Mouse (Mus musculus) kidney, adult 18-20 months (tissue): ENCODE data around the gene Eya2.
"Not testable (repeated sequence)": the region's sequence is repeated elsewhere in the genome, so short reads cannot be mapped to it uniquely, and the experiment has no call there.

ENCODE experiments used
- DNase-seq: peaks from one replicate; pipeline ENCODE4 v3.0.0; 2021

Gene Eya2

DNA sequence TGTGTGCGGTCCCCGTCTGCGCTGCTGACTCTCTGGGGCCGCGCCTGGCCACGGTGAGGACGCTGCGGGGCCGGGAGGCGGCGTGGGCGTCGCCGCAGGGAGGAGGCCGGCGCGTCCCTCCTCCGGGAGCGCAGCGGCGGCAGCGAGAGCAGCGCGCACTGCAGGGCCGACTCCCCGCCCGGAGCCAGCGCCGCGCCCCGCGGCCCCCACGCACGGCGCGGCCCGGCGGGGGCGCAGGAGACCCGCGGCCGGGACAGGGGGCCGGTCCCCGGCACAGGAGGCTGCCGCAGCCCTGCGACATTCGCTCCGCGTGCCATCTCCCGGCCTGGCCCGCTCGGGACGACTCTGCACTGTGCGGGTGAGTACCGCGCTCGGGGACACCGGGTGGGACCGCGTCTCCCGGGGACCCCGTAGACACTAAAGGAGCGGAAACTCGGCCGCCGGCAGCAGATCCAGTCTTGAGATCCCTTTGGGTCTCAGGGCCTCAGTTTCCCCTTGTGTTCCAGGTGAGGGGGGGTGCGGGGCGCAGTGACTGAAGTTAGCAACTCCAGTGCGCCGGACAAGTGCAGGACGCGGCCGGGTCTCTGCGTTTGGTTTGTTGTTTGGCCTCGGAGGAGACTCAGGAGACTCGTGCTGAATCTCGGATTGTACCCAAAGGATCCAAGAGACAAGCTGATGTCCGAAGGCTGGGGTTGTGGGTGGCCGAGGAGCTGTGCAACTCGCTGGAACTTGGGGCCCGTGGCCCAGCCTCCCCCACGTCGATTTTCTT, at the start of gene Eya2:
TSS of gene Eya2 (plus strand) at position 126 of the 769 bp plus-strand sequence.
- DNase-seq, result no peak

DNA sequence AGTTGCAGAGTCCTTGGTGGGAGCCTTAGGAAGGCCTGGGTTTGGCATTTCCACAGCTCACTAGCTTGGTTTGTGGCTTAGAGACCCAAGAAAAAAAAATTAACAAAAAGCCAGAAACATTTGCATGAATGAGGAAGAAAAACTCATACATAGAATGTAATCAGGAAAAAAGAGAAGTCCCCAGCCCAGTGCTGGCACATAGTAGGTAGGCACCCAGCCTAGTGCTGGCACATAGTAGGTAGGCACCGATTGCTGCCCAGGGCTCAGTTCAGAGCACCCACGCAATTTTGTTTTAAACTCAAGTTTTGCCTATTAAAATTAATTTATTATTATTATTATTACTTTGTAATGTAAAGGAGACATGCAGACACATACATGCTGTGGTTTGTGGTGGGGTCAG, 49.1 kb upstream of the Eya2 start:
- no peak for DNase-seq

DNA sequence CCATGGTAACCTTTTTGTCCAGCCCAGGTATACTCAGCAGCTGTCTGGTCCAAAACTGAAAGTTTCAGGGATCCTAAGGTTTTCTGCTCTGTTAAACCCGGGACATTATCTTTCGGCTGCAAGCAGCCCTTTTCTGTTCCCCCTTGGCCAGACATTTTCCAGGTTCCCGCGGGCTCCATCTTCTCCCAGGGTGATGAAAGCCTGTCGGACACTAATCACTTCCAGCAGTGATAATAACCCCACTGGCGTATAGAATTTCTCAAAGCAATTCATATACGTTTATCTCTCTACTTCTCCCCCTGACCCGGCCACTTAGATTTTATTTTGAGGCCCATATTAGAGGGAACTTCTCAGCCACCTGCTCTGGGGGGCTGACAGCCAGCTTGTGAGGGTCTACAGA, 48.5 kb upstream of the Eya2 start:
- no peak for DNase-seq

DNA sequence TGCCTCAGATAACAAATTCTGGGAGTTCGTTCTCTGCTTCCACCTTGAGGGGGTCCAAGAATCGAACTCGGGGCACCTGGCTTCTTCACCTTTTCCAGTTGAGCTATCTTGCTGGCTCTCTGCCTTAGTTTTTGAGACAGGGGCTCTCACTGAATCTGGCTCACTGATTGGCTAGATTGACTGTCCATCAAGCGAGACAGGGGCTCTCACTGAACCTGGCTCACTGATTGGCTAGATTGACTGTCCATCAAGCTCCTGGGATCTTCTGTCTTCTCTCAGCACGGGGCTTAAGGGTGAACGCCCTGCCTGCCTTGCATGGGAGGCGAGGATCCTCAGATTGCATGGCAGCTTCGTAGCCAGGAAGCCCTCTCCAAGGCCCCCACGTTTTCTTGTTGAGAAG, 47.4 kb upstream of the Eya2 start:
- peak; percentile 11 for DNase-seq

DNA sequence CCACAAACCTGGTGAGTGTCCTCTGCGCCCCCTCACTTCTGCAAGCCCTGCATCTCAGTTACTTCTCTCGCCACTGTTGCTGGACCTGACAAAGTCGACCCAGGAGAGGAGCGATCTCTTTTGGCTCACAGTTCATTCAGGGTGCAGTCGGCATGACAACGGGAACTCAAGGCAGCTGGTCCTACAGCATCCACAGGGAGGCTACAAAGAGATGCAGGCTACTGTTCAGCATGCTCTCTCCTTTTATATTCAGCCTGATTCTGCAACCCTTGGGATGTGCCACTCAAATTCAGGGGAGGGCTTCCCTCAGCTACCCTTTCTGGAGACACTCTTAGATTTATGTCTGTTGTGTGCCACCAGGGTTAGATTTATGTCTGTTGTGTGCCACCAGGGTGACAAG, 46.2 kb upstream of the Eya2 start:
- no peak for DNase-seq

DNA sequence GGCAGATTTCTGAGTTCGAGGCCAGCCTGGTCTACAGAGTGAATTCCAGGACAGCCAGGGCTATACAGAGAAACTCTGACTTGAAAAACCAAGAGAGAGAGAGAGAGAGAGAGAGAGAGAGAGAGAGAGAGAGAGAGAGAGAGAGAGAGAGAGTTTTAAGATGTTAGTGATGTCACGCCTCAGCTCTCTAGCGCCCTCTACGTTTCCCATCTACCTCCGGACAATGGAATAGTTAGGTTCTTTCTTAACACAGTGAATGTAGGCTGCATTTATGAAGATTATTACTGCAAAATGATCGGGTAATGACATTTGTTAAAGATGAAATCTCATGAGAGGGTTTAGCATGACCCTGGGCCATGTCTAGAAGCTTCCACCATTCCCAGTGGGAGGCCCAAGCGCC, 44.4 kb upstream of the Eya2 start:
- not testable (repeated sequence) for DNase-seq

DNA sequence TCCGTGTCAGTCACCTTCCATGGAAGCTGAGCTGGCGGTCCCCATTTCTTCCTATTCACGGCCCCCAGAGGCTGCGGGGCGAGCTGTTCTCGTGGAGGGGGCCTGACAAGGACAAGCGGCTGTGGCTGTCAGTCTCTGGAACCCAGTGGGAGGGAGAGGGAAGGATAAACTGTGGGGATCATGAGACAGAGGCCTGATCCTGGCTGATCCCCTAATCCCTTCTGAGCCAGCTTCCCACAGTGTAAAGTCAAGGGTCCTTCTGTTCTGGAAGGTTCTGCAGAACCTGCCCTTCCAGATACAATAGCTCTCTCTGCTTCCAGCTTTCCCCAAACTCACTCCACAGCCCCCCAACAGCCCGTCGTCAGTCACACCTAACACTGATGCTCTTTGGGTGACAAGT, 40.8 kb upstream of the Eya2 start:
- DNase-seq, result no peak

DNA sequence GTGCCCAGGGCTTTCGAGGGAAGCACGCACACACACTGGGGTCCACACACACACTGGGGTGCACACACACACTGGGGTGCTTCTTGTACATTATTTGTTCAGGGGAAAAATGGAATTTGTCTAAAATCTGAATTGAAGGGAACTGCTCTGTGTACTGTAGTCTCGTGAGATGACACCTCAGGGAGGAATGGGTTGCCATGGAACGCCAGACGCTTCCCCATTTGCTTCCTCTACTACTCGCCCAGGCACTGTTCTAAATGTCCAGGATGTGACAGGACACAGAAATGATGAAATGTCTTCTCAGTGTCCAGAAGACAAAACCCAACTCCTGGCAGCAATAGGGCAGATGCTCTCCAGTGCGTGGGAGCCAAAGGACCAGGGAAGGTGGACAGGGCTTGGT, 37.6 kb upstream of the Eya2 start:
- DNase-seq, result no peak

DNA sequence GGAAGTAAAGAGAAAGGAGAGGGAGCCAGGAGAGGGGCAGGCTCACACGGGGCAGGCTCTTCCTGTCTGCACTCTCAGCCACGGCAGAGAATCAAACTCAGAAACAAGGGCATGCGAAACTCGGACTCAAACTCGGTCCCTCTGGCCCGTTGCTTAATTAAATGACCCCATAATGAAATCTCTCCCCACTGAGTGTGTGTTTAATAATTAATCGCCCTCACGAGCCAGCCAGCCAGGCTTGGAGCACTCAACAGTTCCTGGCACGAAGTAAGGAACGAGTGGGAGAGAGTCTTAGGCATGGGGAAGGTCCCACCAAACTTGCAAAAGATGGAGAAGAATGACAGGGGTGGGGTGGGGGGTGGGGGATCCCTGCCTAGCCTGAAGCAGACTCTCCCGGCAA, 35.9 kb upstream of the Eya2 start:
- DNase-seq, result peak; percentile 54

DNA sequence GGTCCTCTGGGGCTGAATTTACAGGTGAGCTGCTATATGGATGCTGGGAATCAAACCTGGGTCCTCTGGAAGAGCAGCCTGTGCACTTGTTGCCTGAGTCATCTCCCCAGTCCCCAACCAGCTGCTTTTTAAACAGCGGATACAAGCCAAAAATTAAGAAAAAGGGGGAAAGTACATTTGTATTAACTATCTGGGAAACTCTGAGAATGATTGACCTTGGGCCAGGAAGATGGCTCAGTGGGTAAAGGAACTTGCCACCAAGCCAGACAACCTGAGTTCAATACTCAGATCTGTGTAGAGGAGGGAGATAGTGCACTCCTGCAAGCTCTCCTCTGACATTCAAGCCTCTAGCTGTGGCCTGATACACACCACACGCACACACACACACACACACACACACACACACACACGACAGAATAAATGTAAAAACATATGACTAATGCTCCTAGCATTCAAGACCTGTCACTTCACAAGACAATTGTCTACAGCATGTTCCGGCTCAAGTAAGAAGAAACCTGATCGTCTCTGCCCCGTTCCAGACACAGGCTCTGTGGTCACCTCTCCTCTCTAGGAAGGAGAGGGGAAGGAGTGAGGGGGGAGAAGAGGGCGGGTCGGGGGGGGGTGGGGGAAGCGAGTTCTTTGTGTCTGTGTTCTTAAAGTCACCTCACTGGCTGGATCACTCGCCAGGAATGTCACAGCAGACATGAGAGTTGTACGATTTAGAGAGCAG, 35.2 kb upstream of the Eya2 start:
- no peak for DNase-seq

DNA sequence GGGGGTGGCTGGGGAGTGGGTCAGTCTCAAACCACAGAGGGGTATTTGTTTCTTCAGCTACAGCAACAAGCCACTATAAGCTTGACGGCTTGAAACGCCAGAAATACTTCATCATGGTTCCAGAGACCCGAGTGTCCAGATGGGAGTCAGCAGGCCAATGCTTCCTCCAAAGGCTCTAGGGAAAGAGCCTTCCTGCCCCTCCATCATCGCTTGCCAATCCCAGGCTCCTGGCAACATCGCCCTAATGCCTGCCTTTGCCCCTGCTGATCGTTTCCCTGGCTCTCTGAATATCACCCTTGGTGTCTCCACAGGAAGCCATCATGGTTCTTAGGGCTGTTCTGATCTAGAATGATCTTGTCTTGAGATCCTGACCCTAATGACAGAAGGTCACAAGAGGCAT, 33.0 kb upstream of the Eya2 start:
- DNase-seq, result no peak

DNA sequence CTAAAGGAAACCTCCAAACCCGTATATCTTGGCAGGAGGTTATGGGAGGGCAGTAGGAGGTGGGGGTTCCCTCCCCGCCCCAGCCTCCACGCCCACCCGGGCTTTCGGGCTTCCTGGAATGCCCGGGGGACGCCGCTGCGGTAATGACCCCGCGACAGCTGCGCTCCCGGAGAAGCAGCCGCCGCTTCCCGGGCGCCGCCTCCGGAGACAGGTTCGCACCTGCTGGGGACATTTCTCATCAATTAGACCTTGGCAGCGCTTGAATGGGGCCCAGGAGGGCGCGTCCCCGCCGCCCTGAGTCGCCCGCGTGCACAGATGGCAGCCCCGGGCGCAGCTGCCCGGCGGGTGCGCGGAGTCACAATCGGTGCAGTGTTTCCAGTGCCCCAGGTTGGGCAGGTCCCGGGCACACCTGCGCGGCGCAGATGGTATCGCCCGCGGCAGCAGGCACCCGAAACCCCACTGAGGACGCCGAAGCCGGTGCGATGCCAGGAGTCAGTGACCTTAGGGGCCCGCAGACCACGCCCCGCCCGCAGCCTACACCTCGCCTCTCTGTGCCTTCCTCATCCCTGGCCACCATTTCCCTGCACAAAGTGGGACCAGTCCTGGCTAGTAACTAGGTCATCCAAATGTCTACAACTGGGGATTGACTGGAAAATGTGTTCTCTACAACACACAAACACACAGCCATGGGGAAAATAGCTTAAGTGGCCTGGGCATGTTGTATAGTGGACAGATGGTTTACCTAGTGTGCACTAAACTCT, 31.4 kb upstream of the Eya2 start:
- DNase-seq, result peak; percentile 52

DNA sequence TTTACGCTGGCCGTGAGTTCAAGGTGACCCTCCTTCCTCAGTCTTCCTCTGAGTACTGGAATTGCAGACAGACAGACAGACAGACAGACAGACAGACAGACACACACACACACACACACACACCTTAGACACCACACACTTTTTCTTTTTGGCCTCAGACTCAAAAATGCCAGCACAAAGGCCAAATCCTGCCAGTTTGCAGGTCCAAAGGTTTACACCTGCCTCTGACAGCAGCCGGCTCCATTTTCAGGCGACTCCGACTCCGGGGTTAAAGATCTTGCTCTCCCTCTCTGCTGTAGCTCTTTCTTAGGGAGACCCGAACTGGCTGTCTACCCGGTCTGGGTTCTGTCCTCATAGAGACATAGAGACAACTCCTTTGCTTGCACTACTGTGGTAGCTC, 30.7 kb upstream of the Eya2 start:
- DNase-seq, result peak; percentile 35

DNA sequence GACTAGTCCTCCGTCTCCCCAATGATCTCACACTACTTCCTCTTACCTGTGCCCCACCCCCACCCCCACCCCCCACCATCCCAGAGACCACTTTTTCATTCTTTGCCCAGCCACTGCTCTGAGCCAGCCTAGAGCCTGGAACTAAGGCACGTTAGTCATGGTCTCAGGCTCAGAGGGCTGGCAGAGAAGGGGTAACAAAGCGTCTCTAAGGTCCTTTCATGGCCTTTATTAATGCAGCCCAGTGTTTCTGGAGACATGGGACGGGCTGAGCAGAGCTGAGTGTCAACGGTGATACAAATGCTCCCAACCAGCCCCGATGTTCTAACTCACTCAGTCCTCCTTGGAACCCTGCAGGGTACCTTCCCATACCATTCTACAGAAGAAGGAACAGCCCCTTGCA, 30.2 kb upstream of the Eya2 start:
- no peak for DNase-seq

DNA sequence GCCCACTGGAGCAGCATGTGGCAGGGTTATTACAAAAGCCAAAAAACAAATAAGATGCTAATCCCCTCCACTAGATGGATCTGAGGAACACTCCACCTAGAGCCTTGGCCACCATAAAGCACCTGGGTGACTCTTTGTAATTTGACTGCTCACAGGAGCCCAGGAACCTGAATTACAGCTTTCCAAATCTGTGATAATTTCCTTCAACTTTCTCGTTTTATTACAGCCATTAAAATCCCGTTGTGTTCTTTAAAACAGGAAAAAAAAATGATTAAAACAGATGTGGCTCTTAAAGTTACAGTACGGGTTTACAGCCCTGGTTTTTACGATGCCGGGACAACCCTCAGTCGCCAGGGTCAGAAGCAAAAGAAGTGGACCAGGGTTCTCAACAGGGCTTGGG, 27.9 kb upstream of the Eya2 start:
- no peak for DNase-seq

DNA sequence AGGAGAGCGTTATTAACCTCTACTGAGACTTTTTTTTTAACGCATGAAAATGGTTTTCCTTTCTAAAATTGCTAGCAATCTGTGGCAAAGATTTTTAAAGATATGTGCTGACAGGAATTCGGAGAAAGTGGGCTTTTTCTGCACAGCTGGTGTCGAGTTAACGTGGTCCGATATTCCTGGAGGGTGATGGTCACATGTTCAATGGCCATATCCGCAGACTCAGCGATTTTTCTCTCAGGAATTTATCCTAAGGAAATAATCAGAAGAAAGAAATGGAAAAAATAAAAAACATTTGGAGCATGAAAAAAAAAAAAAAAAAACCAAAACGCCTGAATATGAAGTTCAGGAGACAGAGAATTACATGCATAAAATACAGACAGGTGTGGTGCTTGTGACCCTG, 27.0 kb upstream of the Eya2 start:
- DNase-seq, result no peak

DNA sequence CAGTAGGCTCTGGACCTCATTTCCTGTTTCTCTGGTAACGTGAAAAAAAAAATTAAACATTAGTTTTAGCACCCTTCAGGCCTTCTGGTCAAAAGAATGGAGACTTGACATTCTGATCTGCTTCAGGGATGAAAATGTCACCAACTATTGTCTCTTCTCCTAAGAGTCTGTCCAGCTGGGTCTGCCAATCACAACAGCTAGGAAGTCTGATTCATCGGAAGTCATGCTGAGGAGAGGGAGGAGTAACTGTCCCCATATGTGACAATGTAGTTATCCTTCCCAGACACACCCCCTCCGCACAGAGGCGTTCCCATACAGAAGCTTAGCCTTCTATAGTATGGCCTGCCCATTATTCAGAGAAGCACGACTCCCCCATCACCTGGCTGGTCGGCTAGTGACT, 25.9 kb upstream of the Eya2 start:
- no peak for DNase-seq

DNA sequence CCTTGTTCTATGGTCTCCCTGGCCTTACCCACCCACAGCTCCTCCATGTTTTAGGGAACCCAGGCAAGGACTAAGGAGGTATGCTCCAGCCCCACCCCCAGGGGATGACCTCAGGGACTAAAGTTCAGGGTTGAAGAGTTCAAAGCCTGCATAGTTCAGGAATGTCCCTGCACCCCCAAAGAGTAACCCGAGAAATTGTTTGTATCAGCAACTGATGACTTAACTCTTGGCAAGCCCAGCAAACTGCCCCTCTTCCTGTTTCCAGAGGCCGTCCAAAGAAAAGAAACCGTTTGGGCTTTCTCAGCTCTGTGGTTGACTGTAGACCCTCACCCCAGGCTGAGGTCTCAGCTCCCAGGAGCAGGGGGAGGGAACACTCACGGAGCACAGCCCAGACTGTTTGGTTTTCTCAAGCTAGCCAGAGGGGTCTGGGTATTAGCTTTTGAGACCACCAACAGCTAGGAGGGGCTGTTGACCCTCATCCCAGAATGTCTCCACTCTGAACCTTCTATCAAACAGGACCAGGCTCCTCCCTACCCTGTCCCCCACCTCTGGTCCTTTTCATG, 23.5 kb upstream of the Eya2 start:
- peak; percentile 8 for DNase-seq

DNA sequence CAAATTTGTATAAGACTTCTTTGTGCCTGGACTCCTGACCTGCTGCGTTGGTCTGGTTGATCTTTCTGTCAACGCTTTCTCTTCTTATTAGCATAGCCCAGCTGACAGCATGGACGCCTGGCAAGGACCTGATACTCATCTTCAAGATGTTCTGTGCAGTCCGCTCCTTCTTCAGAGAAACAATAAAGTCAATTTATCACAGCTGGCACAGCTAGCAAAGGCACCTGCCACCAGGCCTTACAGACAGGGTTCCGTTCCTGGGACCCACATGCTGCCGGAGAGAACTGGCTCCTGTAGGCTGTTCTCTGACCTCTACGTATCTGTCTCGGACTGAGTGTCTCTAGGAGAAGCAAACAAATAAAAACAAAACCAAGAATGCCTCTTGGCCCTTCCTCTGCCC, 11.8 kb upstream of the Eya2 start:
- no peak for DNase-seq

DNA sequence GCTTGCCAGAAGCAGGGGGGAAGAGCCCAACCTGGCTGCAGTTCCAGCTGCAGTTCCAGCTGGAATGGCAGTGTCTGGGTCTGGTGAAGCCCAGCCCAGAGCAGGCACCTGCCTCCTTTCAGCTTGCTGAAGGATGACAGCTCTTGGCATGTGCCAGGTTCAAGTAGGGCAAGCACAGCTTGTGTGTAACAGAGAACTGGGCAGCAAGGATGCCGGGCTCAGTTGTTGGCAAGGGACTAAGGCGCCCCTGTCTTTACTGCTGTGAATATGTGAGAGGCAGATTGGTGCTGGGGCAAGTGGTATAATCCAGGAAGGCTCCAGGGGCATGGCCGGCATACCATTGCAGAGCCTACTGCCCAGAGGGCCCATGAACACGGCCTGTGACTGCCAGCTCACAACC, 11.3 kb upstream of the Eya2 start:
- DNase-seq, result no peak

DNA sequence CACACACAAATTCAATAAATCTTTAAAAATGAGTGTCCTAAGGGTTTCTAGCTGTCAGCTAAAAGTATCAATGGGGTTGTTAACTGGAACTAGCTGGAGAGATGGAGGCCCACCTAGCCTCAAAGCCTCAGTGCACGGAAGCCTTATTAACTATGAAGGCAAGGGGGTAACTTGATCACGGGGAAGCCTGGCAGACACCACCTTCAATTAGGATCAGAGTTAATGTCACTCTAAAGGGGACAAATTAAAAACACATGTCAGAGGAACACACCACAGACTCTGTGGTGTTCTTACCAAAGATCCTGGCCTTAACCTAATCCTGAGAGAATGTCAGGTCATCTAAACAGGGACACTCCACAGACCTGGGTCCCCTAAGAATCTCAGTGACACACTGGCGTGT, 10.3 kb upstream of the Eya2 start:
- no peak for DNase-seq

DNA sequence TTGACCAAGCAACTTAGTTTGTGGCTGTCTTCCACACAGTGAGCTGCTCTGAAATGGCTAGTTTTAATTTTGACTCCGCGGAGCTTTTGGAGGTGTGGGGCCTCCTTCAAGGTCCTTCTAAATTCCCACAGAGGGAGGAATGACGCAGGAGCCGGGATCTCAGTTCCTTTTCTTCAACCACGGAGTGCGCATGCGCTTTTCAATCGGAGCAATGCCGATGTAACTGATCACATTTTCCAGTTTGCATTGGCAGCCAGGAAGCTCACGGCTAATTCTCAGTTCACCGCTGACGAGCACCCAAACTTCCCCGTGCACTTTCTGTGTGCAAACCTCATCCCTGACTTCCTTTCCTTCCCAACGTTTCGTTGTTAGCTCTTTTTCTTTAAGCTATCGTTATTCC, 4.1 kb upstream of the Eya2 start:
- no peak for DNase-seq

DNA sequence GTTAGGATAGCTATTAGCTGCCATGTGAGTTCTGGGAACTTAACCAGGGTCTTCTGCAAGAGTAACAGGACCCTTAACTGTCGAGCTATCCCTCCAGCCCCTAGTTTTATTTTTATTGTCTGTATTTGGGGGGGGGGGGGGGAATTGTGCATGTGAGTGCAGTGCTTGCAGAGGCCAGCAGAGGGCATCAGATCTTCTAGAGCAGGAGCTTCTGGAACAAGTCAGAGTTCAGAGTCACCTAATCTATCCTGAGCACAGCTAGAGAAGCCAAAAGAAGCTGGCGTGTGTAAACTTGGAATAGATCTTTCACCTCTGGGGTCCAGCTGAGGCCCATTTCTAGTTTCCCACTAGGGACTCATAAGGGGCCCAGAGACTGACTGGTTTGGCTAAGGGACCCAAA, 1.1 kb upstream of the Eya2 start:
- DNase-seq, result no peak

DNA sequence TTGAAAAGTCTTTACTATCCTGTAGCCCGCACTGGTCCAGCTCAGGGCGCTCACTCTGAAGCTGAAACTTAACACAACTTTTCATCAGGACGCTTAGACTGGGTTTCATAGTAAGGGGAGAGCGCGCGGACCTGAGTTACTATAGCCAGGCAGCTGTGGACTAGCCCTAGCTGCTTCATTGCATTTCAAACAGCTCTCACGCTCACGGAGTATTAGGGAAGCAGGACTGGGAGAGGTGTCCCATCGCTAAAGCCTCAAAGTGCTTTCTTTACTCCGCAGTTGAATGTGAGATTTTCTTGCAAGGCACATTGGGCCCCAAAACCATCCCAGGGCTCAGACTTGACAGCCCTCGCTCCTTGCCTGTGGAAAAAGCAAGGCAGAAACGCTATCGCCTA, 841 bp downstream of the Eya2 start:
- no peak for DNase-seq
